Mouse (Mus musculus): ENCODE measurements around the gene Ssbp3.

DNA sequence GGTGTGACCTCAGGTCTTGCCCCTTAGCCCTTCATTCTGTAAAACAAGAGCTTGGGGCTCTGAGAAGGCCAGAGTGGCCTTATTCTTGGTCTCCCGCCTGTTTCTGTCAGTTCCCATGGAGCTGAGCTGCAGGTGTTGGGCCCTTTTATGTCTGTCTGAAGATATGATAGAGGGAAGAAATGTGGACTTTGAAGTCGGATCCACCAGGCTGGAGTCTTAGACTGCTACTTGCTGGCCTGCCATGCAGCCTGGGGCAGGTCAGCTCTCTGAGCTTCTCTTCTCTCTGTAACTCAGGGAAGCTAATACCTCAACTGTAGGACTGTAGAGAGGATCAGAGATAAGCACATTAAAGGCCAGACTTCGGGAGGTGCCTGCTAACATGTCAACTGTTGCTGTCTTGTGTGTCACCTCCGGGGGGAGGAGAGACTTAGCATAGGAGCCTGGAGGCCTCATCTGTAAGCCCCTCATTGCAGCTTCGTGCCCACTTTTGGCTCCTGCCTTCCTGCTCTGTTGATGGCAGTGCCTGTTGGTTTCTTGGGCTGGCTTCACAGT lies 90.8 kb downstream of the Ssbp3 start:
- no peak for TF ChIP-seq GATA1 (IDR thresholded peaks at IDR 0.05; ENCODE audit: low read length)
- no peak for TF ChIP-seq TAL1 (IDR thresholded peaks at IDR 0.05; ENCODE audit: low read length)

Data from erythroblast, embryonic 14.5 days (primary cell).